In genomic region chr4:138517153-138517789, GRCm38 (mm10) we compare ENCODE assay signal across 10 mouse cellular contexts.
DNase-seq lines count a peak whose midpoint lies in the region; ATAC-seq and TF ChIP-seq lines count a peak whose summit lies in the region.
"Had no signal": no experiment of that assay in that cellular context is flagged by ENCODE, and none has a peak within 500 bp of the region (broad histone marks: within the 10 kb centered on the region; RNA-seq: fewer than 3 reads in every experiment).

No protein-coding gene starts in this region.

- no peak overlapping the region for H3K4me3 ChIP-seq in hindbrain, embryonic 13.5 days
- H3K4me3 ChIP-seq in liver, postnatal 0 days (ENCODE audit: low read depth, low read length) = no peak overlapping the region

- peak overlapping the region; percentile 14 for H3K27ac ChIP-seq in hindbrain, embryonic 13.5 days
- no peak overlapping the region for H3K27ac ChIP-seq in liver, postnatal 0 days (ENCODE audit: low read depth)
- H3K27ac ChIP-seq: liver, embryonic 14.5 days had no signal

- ATAC-seq in hindbrain, embryonic 13.5 days (ENCODE audit: low FRiP score) = peak; percentile 52; the same call in 1 of the 2 replicates
- no peak for ATAC-seq in liver, postnatal 0 days
- ATAC-seq: intestine, embryonic 16.5 days had no signal

- H3K9me3 ChIP-seq in hindbrain, embryonic 13.5 days = no peaks in the 10 kb centered on the region
- H3K9me3 ChIP-seq in liver, postnatal 0 days (ENCODE audit: low read length) = no peaks in the 10 kb centered on the region

- no peak overlapping the region for H3K9ac ChIP-seq in hindbrain, embryonic 13.5 days
- H3K9ac ChIP-seq in liver, postnatal 0 days (replicated peaks) = no peak overlapping the region
- H3K9ac ChIP-seq: liver, embryonic 14.5 days had no signal

- H3K27me3 ChIP-seq in hindbrain, embryonic 13.5 days = 0 out of 2 replicates have a peak, but pooled peaks cover 12% of the 10 kb centered on the region
- 0 out of 2 replicates have a peak, but pooled peaks cover under 1% of the 10 kb centered on the region for H3K27me3 ChIP-seq in liver, postnatal 0 days (ENCODE audit: insufficient read depth, low read length)

- no peak overlapping the region; the same call in 1 of the 2 replicates for H3K4me2 ChIP-seq in hindbrain, embryonic 13.5 days
- no peak overlapping the region for H3K4me2 ChIP-seq in liver, postnatal 0 days (ENCODE audit: low read depth, low read length)

- TF ChIP-seq CTCF in liver, postnatal 0 days (IDR thresholded peaks at IDR 0.05; ENCODE audit: low read depth) = no peak

- H3K4me1 ChIP-seq in hindbrain, embryonic 13.5 days (replicated peaks) = peaks cover 39% of the 10 kb centered on the region
- peaks cover 3% of the 10 kb centered on the region; the same call in 1 of the 2 replicates for H3K4me1 ChIP-seq in liver, postnatal 0 days (ENCODE audit: insufficient read depth)

- 18% methylated on average over 9 of the region's 9 CpGs for WGBS in hindbrain, embryonic 13.5 days
- WGBS in liver, postnatal 0 days (ENCODE audit: insufficient replicate concordance) = 47% methylated on average over 9 of the region's 9 CpGs

- TF ChIP-seq EP300 in liver, postnatal 0 days (IDR thresholded peaks at IDR 0.05; ENCODE audit: low read depth) = no peak

- peak; percentile 73 for DNase-seq in left cerebral cortex, adult 11 months (ENCODE audit: low spot score)
- no peak for DNase-seq in left cerebral cortex, adult 9 months (ENCODE audit: low spot score in 2 of 2)
- DNase-seq in mesoderm, embryonic 11.5 days (ENCODE audit: low read depth, low spot score) = peak; percentile 47
- peak; percentile 54 for DNase-seq in right cerebral cortex, postnatal 4 days
- no peak for DNase-seq in liver, postnatal 0 days
- no peak for DNase-seq in urinary bladder, adult 18-20 months (ENCODE audit: low spot score in 2 of 2)
- DNase-seq: adrenal gland, postnatal 25 days had no signal

- no peaks in the 10 kb centered on the region for H3K36me3 ChIP-seq in hindbrain, embryonic 13.5 days
- no peaks in the 10 kb centered on the region for H3K36me3 ChIP-seq in liver, postnatal 0 days (replicated peaks; ENCODE audit: insufficient read depth, low read length)

Comparison
In these comparisons a context has a peak if more than half of its experiments do, and no peak if none do; other contexts are left out.
1. DNase-seq: peak in left cerebral cortex, adult 11 months (single experiment), mesoderm, embryonic 11.5 days (single experiment) and right cerebral cortex, postnatal 4 days (single experiment); none in left cerebral cortex, adult 9 months (0 of 2), liver, postnatal 0 days (single experiment) and urinary bladder, adult 18-20 months (0 of 2).